Mouse (Mus musculus) thymus, postnatal 0 days (tissue): ENCODE results near the gene Eid1. TPM values are rescaled to one million over a fixed set of nuclear protein-coding genes. Genes with fewer than 3 reads are reported as not detected.
A peak's percentile ranks its signal among the peaks of the same experiment; 100 is the strongest.

ENCODE experiments used
- DNase-seq: peaks from one replicate; pipeline ENCODE4 v3.0.0-alpha.2; 2015; ENCODE audit warnings: low spot score
- polyA plus RNA-seq: library from polyadenylated mRNA; unstranded; fragments of >200 nt; fragmentation: Nextera tagmentation; extraction: Ambion mirVana; gene quantifications from 2 replicates; pipeline ENCODE4 v1.2.1, GENCODE M21; 2015

The Eid1 gene
- 89.0 and 97.5 TPM in 2 replicates for polyA plus RNA-seq

GRCm38 (mm10) chr2:125672957-125673631 lies at the start of gene Eid1:
Gene Eid1, plus strand, starts transcription at chr2:125673095.
- peak; percentile 88 for DNase-seq

GRCm38 (mm10) chr2:125623211-125623610 lies 49.7 kb upstream of the Eid1 start:
- DNase-seq = no peak

- peak; percentile 19 for DNase-seq
These were observed 48.7 kb upstream of the Eid1 start for GRCm38 (mm10) chr2:125624127-125624685.

GRCm38 (mm10) chr2:125624837-125625351 lies 48.0 kb upstream of the Eid1 start, which contains the start of gene Cep152:
Gene Cep152, minus strand, starts transcription at chr2:125625113.
- DNase-seq = peak; percentile 97

- DNase-seq = no peak
These were observed 46.4 kb upstream of the Eid1 start for GRCm38 (mm10) chr2:125626536-125626935.

- DNase-seq = no peak
These were observed 44.4 kb upstream of the Eid1 start for GRCm38 (mm10) chr2:125628487-125628886.

GRCm38 (mm10) chr2:125630010-125630409 lies 42.9 kb upstream of the Eid1 start:
- DNase-seq = no peak

GRCm38 (mm10) chr2:125637331-125637730 lies 35.6 kb upstream of the Eid1 start:
- DNase-seq = no peak

GRCm38 (mm10) chr2:125644912-125645311 lies 28.0 kb upstream of the Eid1 start:
- DNase-seq = no peak

GRCm38 (mm10) chr2:125650038-125650437 lies 22.9 kb upstream of the Eid1 start:
- no peak for DNase-seq

- no peak for DNase-seq
These were observed 22.0 kb upstream of the Eid1 start for GRCm38 (mm10) chr2:125650742-125651352.

- DNase-seq = no peak
These were observed 21.3 kb upstream of the Eid1 start for GRCm38 (mm10) chr2:125651563-125651962.

- no peak for DNase-seq
These were observed 19.6 kb upstream of the Eid1 start for GRCm38 (mm10) chr2:125653286-125653685.

- DNase-seq = no peak
These were observed 17.5 kb upstream of the Eid1 start for GRCm38 (mm10) chr2:125655391-125655790.

- peak; percentile 77 for DNase-seq
These were observed 12.9 kb upstream of the Eid1 start for GRCm38 (mm10) chr2:125659823-125660536.

GRCm38 (mm10) chr2:125660537-125661130 lies 12.3 kb upstream of the Eid1 start:
- DNase-seq = no peak

GRCm38 (mm10) chr2:125661156-125661555 lies 11.7 kb upstream of the Eid1 start:
- no peak for DNase-seq

GRCm38 (mm10) chr2:125662517-125662916 lies 10.4 kb upstream of the Eid1 start:
- no peak for DNase-seq

- DNase-seq = no peak
These were observed 7.7 kb upstream of the Eid1 start for GRCm38 (mm10) chr2:125665213-125665612.

GRCm38 (mm10) chr2:125665909-125666308 lies 7.0 kb upstream of the Eid1 start:
- no peak for DNase-seq

GRCm38 (mm10) chr2:125666668-125667067 lies 6.2 kb upstream of the Eid1 start:
- no peak for DNase-seq
